Mouse (Mus musculus) liver, embryonic 11.5 days (tissue): Measurements from ENCODE around the gene Pla2g4f. TPM values are rescaled to one million over a fixed set of nuclear protein-coding genes. Genes with fewer than 3 reads are reported as not detected.

Experiments used
- ATAC-seq: fragments of 200-750 bp; cut with Nextera tagmentation; replicated peaks from 2 replicates; pipeline ENCODE4 v1.8.0; 2017; ENCODE audit warnings: moderate number of reproducible peaks, mild to moderate bottlenecking, moderate TSS enrichment, moderate library complexity; ENCODE audit not compliant: low FRiP score
- DNase-seq: peaks from one replicate; pipeline ENCODE4 v3.0.0-alpha.2; 2017; ENCODE audit warnings: low spot score
- H3K27ac ChIP-seq: fragments of 300-500 bp; sonication (generic); 2 replicates; pipeline ENCODE4 v1.5.1; 2014; ENCODE audit warnings: mild to moderate bottlenecking, low read depth, low read length, control low read depth
- H3K27me3 ChIP-seq: fragments of 300-500 bp; sonication (generic); replicated peaks from 2 replicates; pipeline ENCODE4 v1.6.1; 2014; ENCODE audit warnings: low read length, mixed read lengths; ENCODE audit not compliant: control insufficient read depth, insufficient read depth
- H3K36me3 ChIP-seq: fragments of 300-500 bp; sonication (generic); 2 replicates; pipeline ENCODE4 v1.6.1; 2014; ENCODE audit warnings: mild to moderate bottlenecking, low read length, moderate library complexity, mixed read lengths; ENCODE audit not compliant: control insufficient read depth, insufficient read depth
- H3K4me1 ChIP-seq: fragments of 300-500 bp; sonication (generic); replicated peaks from 2 replicates; pipeline ENCODE4 v1.6.1; 2014; ENCODE audit warnings: low read length, mixed read lengths; ENCODE audit not compliant: control insufficient read depth, insufficient read depth
- H3K4me2 ChIP-seq: fragments of 300-500 bp; sonication (generic); 2 replicates; pipeline ENCODE4 v1.6.1; 2014; ENCODE audit warnings: mild to moderate bottlenecking, control low read depth, moderate library complexity
- H3K4me3 ChIP-seq: fragments of 300-500 bp; sonication (generic); 2 replicates; pipeline ENCODE4 v1.5.1; 2014; ENCODE audit warnings: low read depth, low read length, control low read depth
- H3K9ac ChIP-seq: fragments of 300-500 bp; sonication (generic); 2 replicates; pipeline ENCODE4 v1.6.1; 2014; ENCODE audit warnings: low read depth, low read length, control low read depth
- H3K9me3 ChIP-seq: fragments of 300-500 bp; sonication (generic); 2 replicates; pipeline ENCODE4 v1.6.1; 2016; ENCODE audit warnings: low read length, inconsistent platforms, mixed read lengths; ENCODE audit not compliant: control insufficient read depth
- WGBS: fragments of 180-500 bp; shearing (Covaris S2); extraction: QIAGEN DNeasy Blood & Tissue Kit; methylation state at CpG from one replicate; pipeline ENCODE4 v1.1.7; 2014; 5-methylcytosine and 5-hydroxymethylcytosine counted together
- polyA plus RNA-seq: library from polyadenylated mRNA; unstranded; fragments of >200 nt; fragmentation: Nextera tagmentation; extraction: Ambion mirVana; gene quantifications from 2 replicates; pipeline ENCODE4 v1.2.1, GENCODE M21; 2014

The Pla2g4f gene
- polyA plus RNA-seq, 1 experiment from 2014 or later, result 0.10 TPM

DNA sequence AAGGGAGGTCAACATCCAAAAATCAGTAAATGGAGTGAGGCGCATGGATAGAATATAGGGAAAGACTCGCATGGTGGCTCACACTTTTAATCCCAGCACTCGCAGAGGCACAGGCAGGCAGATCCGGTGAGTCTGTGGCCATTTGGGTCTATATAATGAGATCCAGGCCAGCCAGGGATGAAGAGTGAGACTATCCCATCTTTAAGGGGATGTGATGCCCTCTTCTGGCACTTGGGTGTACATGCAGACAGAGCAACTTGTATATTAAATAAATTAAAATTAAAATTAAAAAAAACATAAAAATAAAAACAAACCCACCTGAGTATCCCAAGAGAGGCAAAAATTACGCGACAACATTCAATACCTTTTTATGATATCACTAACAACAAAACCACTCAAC is 48.4 kb downstream of the Pla2g4f start:
- no peak for ATAC-seq
- Histone ChIP-seq H3K4me2 (no peak overlapping the region), H3K27ac (no peak overlapping the region), H3K4me1 (no peaks in the 10 kb centered on the region), H3K27me3 (peaks cover 2% of the 10 kb centered on the region; the same call in 1 of the 2 replicates), H3K36me3 (no peaks in the 10 kb centered on the region), H3K4me3 (no peak overlapping the region), H3K9me3 (no peaks in the 10 kb centered on the region), H3K9ac (no peak overlapping the region)
- no peak for DNase-seq
- 69% methylated on average over 6 of the region's 6 CpGs for WGBS

DNA sequence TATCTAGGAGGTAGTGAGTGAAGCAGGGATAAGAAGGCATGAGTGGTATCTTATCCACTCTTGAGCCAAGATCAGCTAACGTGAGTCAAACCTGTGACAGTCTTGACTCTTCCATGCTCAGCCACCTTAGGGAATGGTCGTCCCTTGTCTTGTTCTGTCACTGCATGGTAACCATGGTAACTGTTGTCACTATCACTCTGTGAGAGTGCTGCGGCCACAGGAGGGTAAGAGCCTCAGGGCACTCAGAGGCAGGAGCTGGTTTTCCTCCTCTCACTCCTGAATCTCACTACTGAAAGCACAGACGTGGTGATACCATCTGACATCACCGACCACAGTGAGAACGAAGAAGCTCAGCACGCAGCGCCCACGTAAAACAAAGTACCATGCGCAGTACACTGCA is 49.1 kb downstream of the Pla2g4f start:
- no peak overlapping the region for H3K4me3 ChIP-seq
- ATAC-seq, result no peak
- 62% methylated on average over 10 of the region's 10 CpGs for WGBS

DNA sequence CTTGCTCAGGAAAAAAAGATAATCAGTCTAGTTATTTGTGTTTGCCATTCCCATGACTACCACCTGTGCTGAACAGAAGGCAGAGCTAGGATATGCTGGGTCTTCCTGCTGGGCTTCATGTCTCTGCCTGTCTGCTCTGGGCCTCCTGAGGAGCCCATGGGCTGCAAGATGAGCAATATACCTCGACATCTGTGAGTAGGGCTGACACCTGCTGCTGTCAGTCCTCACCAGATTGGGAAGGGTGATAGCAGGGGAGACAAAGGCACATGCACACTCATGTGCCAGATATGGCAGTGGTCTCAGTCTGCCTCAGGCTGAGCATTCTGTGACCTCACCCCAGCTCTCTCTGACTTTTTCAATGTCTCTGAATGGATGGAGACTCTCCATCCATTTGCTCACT is 51.1 kb downstream of the Pla2g4f start:
- WGBS, result 11% methylated on average over 1 of the region's 1 CpGs
- no peaks in the 10 kb centered on the region for H3K36me3 ChIP-seq
- no peak overlapping the region for H3K4me3 ChIP-seq
- no peak overlapping the region for H3K9ac ChIP-seq
- no peaks in the 10 kb centered on the region for H3K4me1 ChIP-seq
- H3K27ac ChIP-seq, result no peak overlapping the region
- no peak for DNase-seq
- no peak for ATAC-seq
- H3K27me3 ChIP-seq, result no peaks in the 10 kb centered on the region
- no peaks in the 10 kb centered on the region for H3K9me3 ChIP-seq
- no peak overlapping the region for H3K4me2 ChIP-seq

More for the DNA sequence above, 49.1 kb downstream of the Pla2g4f start:
- H3K9ac ChIP-seq, result no peak overlapping the region
- H3K27ac ChIP-seq, result no peak overlapping the region
- H3K4me1 ChIP-seq, result no peaks in the 10 kb centered on the region
- H3K4me2 ChIP-seq, result no peak overlapping the region
- peaks cover 2% of the 10 kb centered on the region; the same call in 1 of the 2 replicates for H3K27me3 ChIP-seq
- no peaks in the 10 kb centered on the region for H3K9me3 ChIP-seq
- DNase-seq, result no peak
- no peaks in the 10 kb centered on the region for H3K36me3 ChIP-seq

DNA sequence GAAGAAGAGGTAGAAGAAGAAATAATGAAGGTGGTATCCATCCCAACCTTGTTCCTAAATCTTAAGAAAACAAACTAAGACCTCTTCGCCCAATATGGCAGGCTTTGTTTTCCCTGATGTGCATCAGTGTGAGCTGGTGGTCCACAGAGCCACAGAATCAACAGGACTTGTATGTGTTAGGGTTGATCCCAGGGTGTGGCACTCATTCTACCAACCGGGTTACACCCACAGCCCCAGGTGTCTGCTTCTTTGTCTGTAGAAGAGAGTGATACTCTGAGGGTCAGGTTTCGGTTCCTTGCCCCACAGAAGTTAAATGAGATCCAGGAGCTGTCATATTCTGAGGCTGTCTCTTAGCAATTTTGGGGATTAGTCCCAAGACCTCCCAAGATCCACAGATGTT is 52.6 kb downstream of the Pla2g4f start:
- H3K4me3 ChIP-seq, result no peak overlapping the region
- H3K36me3 ChIP-seq, result no peaks in the 10 kb centered on the region
- no peak overlapping the region for H3K4me2 ChIP-seq
- no peak overlapping the region for H3K27ac ChIP-seq
- ATAC-seq, result no peak
- H3K9me3 ChIP-seq, result no peaks in the 10 kb centered on the region
- no peaks in the 10 kb centered on the region for H3K4me1 ChIP-seq
- whole genome bisulfite sequencing, result 69% methylated on average over 3 of the region's 3 CpGs
- H3K27me3 ChIP-seq, result no peaks in the 10 kb centered on the region
- no peak for DNase-seq
- no peak overlapping the region for H3K9ac ChIP-seq

DNA sequence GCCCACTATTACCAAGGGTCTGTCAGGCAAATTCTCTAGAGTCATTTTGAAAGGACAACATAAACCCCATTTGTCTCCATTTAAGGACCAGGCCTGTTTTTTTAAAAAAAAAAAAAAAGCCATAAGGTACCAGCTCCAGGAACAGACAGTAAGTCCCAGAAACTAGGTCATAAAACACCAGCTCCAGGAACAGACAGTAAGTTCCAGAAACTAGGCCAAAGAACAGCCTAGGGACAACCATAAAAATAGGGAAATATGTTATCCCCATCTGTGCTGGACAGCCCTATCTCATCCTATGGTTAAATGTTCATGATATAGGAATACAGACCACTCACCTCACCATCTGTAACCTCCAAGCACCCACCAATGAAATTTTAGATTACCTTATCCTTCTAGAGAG is 57.7 kb downstream of the Pla2g4f start:
- Histone ChIP-seq H3K27ac (no peak overlapping the region), H3K4me2 (no peak overlapping the region), H3K36me3 (no peaks in the 10 kb centered on the region), H3K9ac (no peak overlapping the region), H3K9me3 (no peaks in the 10 kb centered on the region), H3K4me3 (no peak overlapping the region), H3K4me1 (no peaks in the 10 kb centered on the region), H3K27me3 (no peaks in the 10 kb centered on the region)
- no peak for DNase-seq
- no peak for ATAC-seq

DNA sequence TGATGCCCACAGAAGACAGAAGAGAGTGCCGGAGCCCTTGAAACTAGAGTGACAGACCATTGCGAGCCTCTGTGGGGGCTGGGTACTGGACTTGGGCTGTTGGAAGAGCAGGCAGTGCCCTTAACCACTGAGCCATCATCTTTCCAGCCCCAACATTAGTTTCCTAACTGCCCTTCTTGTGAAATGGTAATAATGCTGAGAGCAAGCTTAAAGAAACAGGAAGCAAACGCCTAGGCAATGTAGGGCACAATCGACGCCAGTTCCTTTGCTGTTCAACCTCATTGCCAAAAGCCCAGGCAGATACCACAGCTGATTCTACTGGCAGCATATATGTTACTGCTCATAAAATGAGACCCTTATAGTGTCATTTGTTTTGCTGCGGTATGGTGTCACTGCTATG is 61.3 kb downstream of the Pla2g4f start:
- Histone ChIP-seq H3K9ac (no peak overlapping the region), H3K4me3 (no peak overlapping the region), H3K9me3 (no peaks in the 10 kb centered on the region), H3K4me2 (no peak overlapping the region), H3K36me3 (no peaks in the 10 kb centered on the region), H3K27ac (no peak overlapping the region), H3K4me1 (no peaks in the 10 kb centered on the region), H3K27me3 (no peaks in the 10 kb centered on the region)
- WGBS, result 88% methylated on average over 6 of the region's 6 CpGs
- DNase-seq (no peak), ATAC-seq (no peak)

Other genes with a start within 250 kb of the Pla2g4f start
- 24.1 and 26.7 TPM in 2 replicates for gene Ehd4, start 159.6 kb downstream of the Pla2g4f start, polyA plus RNA-seq
- gene Pla2g4e, start 68.8 kb downstream of the Pla2g4f start, polyA plus RNA-seq, result not detected in 2 replicates
- not detected in 2 replicates for gene Pla2g4d, start 25.0 kb downstream of the Pla2g4f start, polyA plus RNA-seq
- gene Vps39, start 39.0 kb upstream of the Pla2g4f start, polyA plus RNA-seq, result 15.5 and 19.8 TPM in 2 replicates
- 7.8 and 8.5 TPM in 2 replicates for gene Ganc, start 89.7 kb upstream of the Pla2g4f start, polyA plus RNA-seq
- 7.1 and 9.2 TPM in 2 replicates for gene Tmem87a, start 89.9 kb upstream of the Pla2g4f start, polyA plus RNA-seq
- gene Capn3, start 141.9 kb upstream of the Pla2g4f start, polyA plus RNA-seq, result 6.3 and 7.5 TPM in 2 replicates
- 75.0 and 81.9 TPM in 2 replicates for gene Zfp106, start 249.7 kb upstream of the Pla2g4f start, polyA plus RNA-seq